Mouse (Mus musculus): Measurements from ENCODE around the gene Spaar. TPM values are rescaled to one million over a fixed set of nuclear protein-coding genes. Genes with fewer than 3 reads are reported as not detected.

The Spaar gene
- total RNA-seq, 4 experiments from 2014 or later: 1.6 to 2.3 (median 1.9) TPM

Other genes starting within 250 kb of the Spaar start
- under 1 TPM in 1 of 4 experiments, not detected in 3; 0.48 TPM for gene Sit1, start 246.3 kb upstream of the Spaar start, total RNA-seq (2022)
- gene Ccdc107, start 237.1 kb upstream of the Spaar start, total RNA-seq (2022): 10 to 100 TPM; 60.5 to 81.9 (median 64.0) TPM
- 1 to 10 TPM in 2 of 4 experiments, under 1 TPM in 2; 0.73 to 2.0 (median 1.2) TPM for gene Arhgef39, start 230.3 kb upstream of the Spaar start, total RNA-seq (2022)
- gene Car9, start 223.1 kb upstream of the Spaar start, total RNA-seq (2022): under 1 TPM in 3 of 4 experiments, not detected in 1; 0.32 to 0.68 (median 0.56) TPM
- gene Tpm2, start 206.3 kb upstream of the Spaar start, total RNA-seq (2022): 10 to 100 TPM; 32.3 to 89.4 (median 52.6) TPM
- 100 to 1,000 TPM; 141 to 201 (median 150) TPM for gene Creb3, start 167.7 kb upstream of the Spaar start, total RNA-seq (2022)
- 100 to 1,000 TPM; 249 to 319 (median 289) TPM for gene Tln1, start 167.3 kb upstream of the Spaar start, total RNA-seq (2022)
- gene Rgp1, start 151.3 kb upstream of the Spaar start, total RNA-seq (2022): 10 to 100 TPM; 41.0 to 66.1 (median 56.9) TPM
- gene Gba2, start 151.2 kb upstream of the Spaar start, total RNA-seq (2022): 10 to 100 TPM; 11.1 to 19.1 (median 15.7) TPM
- 1 to 10 TPM; 2.0 to 2.7 (median 2.4) TPM for gene Msmp, start 145.5 kb upstream of the Spaar start, total RNA-seq (2022)
- 10 to 100 TPM; 29.6 to 78.6 (median 54.0) TPM for gene Npr2, start 98.1 kb upstream of the Spaar start, total RNA-seq (2022)
- 1 to 10 TPM in 3 of 4 experiments, under 1 TPM in 1; 0.58 to 2.3 (median 1.4) TPM for gene Spag8, start 76.4 kb upstream of the Spaar start, total RNA-seq (2022)
- 100 to 1,000 TPM in 1 of 4 experiments, 10 to 100 TPM in 3; 80.8 to 112 (median 97.8) TPM for gene Hint2, start 73.6 kb upstream of the Spaar start, total RNA-seq (2022)
- 10 to 100 TPM in 2 of 4 experiments, 1 to 10 TPM in 2; 6.0 to 10.9 (median 8.3) TPM for gene Tmem8b, start 61.1 kb upstream of the Spaar start, total RNA-seq (2022)
- gene Fam221b, start 60.9 kb upstream of the Spaar start, total RNA-seq (2022): under 1 TPM; 0.14 to 0.67 (median 0.41) TPM
- not detected for gene Olfr70, start 29.2 kb upstream of the Spaar start, total RNA-seq (2022)
- not detected for gene Olfr71, start 19.8 kb upstream of the Spaar start, total RNA-seq (2022)
- 1 to 10 TPM; 1.4 to 4.8 (median 2.6) TPM for gene Hrct1, start 2.8 kb upstream of the Spaar start, total RNA-seq (2022)
- not detected for gene Olfr159, start 41.0 kb downstream of the Spaar start, total RNA-seq (2022)
- not detected for gene Olfr156, start 93.9 kb downstream of the Spaar start, total RNA-seq (2022)
- not detected for gene Olfr157, start 110.2 kb downstream of the Spaar start, total RNA-seq (2022)
- not detected for gene Olfr155, start 121.5 kb downstream of the Spaar start, total RNA-seq (2022)
- 10 to 100 TPM; 21.6 to 45.0 (median 32.0) TPM for gene Reck, start 145.5 kb downstream of the Spaar start, total RNA-seq (2022)
- 1 to 10 TPM; 1.8 to 3.1 (median 2.0) TPM for gene Glipr2, start 227.4 kb downstream of the Spaar start, total RNA-seq (2022)